Mouse (Mus musculus): ENCODE data around the gene Calml3.

Calml3 gene

DNA sequence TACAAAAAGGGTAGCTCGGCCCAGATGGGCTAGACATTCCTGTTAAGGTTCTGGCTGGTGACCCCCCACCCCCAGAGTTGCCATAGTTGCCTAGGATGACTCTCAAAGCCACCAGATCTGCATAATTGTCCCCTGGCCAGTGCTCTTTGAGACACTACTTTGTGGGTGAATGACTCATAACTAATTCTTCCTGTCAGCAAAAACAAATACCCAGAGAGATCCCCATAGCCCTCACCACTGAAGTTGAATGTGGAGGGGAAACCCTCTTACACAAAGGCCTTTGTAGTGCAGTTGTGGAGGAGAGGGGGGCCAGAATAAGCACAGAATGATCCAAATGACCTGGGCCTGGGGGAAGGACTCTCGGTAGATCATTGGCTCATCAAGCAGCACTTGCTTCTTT lies 21.6 kb downstream of the Calml3 start:
- DNase-seq (ENCODE audit: extremely low spot score, low spot score), result no peak

GRCm38 (mm10) chr13:3779575-3780226 lies 24.4 kb downstream of the Calml3 start:
- no peak for DNase-seq (ENCODE audit: extremely low spot score, low spot score)

GRCm38 (mm10) chr13:3778591-3779364 lies 25.3 kb downstream of the Calml3 start:
- no peak for DNase-seq (ENCODE audit: extremely low spot score, low spot score)

DNA sequence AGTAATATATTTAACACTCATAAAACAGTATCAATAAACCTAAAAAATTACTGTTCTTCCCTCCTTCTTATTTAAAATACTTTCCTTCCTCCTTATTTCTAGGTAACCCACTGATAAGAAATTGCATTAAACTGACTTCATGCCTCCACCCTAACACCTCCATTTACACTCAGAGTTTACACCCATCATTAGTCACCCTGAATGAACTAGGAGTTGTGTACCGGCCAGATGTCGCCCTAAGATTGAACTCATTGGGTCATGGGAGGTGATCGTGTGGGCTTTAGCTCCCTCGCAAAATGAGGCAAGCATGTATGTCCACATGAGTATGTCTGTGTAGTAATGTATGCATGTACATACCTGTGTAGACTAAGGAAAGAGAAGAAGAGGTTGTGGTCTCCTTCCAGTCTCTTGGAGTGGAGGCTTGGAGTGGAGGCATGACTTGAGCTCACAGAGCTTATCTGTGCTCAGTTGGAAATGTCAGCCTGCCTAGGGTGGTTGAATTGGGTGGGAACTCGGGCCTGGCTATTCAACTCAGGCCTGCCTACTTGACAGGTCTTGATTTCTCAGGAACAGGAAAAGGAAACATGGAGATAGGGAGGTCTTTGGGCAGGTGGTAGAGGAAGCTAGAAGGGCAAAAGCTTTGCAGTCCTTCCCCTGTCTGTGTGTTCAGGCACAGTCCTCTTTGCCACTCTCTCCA lies 26.8 kb downstream of the Calml3 start:
- no peak for DNase-seq (ENCODE audit: extremely low spot score, low spot score)

GRCm38 (mm10) chr13:3776446-3776845 lies 27.7 kb downstream of the Calml3 start:
- no peak for DNase-seq (ENCODE audit: extremely low spot score, low spot score)

GRCm38 (mm10) chr13:3774991-3775390 lies 29.1 kb downstream of the Calml3 start:
- no peak for DNase-seq (ENCODE audit: extremely low spot score, low spot score)

- no peak for DNase-seq (ENCODE audit: extremely low spot score, low spot score)
These were observed 29.8 kb downstream of the Calml3 start for GRCm38 (mm10) chr13:3774280-3774679.

DNA sequence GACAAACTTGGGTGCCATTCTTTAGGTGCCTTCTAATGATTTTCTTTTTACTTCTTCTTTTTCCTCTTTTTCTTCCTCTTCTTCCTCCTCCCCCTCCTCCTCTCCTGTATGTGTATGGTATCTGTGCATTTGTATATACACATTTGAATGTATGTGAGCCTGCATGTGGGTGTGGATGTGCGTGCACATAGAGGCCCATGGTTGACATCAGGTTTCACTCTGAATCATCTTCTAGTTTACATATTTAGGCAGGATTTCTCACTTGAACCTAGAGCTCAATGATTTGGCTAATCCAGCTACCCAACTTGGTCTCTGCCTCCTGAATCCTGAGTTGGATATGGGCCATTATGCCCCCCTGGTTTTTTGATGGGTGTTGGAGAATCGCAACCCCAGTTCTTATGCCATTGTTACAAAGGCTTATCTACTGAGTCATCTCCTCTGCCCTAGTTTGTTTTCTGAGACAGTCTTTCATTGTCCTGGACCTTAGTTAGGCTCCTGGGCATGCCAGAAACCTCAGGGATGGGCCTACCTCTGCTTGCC lies 30.9 kb downstream of the Calml3 start:
- no peak for DNase-seq (ENCODE audit: extremely low spot score, low spot score)

- no peak for DNase-seq (ENCODE audit: extremely low spot score, low spot score)
These were observed 32.9 kb downstream of the Calml3 start for GRCm38 (mm10) chr13:3771221-3771620.

- DNase-seq (ENCODE audit: extremely low spot score, low spot score), result no peak
These were observed 33.7 kb downstream of the Calml3 start for GRCm38 (mm10) chr13:3770170-3771024.

- DNase-seq (ENCODE audit: extremely low spot score, low spot score), result no peak
These were observed 34.6 kb downstream of the Calml3 start for GRCm38 (mm10) chr13:3769531-3769930.

- DNase-seq (ENCODE audit: extremely low spot score, low spot score), result no peak
These were observed 35.5 kb downstream of the Calml3 start for GRCm38 (mm10) chr13:3768621-3769020.

DNA sequence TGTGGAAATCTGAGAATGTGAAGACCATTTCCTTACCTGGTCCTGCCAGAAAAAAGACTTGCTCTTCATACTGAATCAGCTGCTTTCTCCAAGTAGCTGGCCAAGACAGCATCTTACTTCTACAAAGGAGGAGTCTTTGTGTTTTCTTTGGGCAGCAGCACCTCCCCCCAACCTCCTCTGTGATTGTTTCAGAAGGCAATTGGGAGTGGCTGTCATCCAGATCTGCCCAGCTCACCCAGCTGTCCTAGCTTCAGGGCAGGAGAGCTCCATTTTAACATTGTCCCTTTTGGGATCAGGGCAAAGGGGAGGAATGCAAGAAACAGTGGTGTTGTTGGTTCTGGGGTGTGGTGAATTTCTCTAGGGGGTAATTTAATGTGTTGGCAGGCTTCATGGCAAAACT lies 37.0 kb downstream of the Calml3 start:
- no peak for DNase-seq (ENCODE audit: extremely low spot score, low spot score)

GRCm38 (mm10) chr13:3765781-3766180 lies 38.3 kb downstream of the Calml3 start:
- DNase-seq (ENCODE audit: extremely low spot score, low spot score), result no peak

GRCm38 (mm10) chr13:3761131-3761530 lies 43.0 kb downstream of the Calml3 start:
- DNase-seq (ENCODE audit: extremely low spot score, low spot score), result no peak

DNA sequence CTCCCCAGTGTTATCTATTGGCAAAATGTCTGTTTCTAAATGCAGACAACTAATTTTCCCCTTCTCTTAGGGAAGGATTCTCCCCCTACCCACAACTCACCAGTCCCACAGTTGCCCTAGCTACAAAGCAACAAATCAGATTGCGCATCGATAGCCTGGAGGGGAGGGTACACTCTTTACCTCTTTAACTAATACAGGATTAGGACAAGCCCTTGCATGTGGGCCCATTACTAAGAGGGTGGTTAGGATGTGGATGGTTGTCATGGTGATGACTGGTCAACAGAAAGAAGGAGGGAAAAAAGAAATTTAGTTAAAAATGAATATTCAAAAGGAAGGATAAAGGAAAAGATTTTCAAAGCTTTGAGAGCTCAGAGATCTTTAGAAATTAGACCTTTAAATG lies 45.8 kb downstream of the Calml3 start:
- no peak for DNase-seq (ENCODE audit: extremely low spot score, low spot score)

GRCm38 (mm10) chr13:3753291-3753690 lies 50.8 kb downstream of the Calml3 start:
- no peak for DNase-seq (ENCODE audit: extremely low spot score, low spot score)

All from neural tube, embryonic 10.5 days (tissue).